ENCODE assay signal across 16 mouse cellular contexts in genomic region chr1:21084661-21085060, GRCm38 (mm10).
"Had no signal": no experiment of that assay in that cellular context is flagged by ENCODE, and none has a peak within 500 bp of the region (broad histone marks: within the 10 kb centered on the region; RNA-seq: fewer than 3 reads in every experiment).

No protein-coding gene starts in this region.

- ATAC-seq: liver, postnatal 0 days; lung, postnatal 0 days; midbrain, embryonic 15.5 days had no signal

- H3K4me1 ChIP-seq: limb, embryonic 12.5 days; midbrain, embryonic 12.5 days; neural tube, embryonic 13.5 days had no signal

- H3K9me3 ChIP-seq: limb, embryonic 12.5 days; limb, embryonic 15.5 days; midbrain, embryonic 12.5 days; midbrain, embryonic 15.5 days; neural tube, embryonic 13.5 days had no signal

- H3K4me2 ChIP-seq: limb, embryonic 12.5 days; limb, embryonic 15.5 days; liver, embryonic 11.5 days; lung, embryonic 14.5 days; midbrain, embryonic 12.5 days; midbrain, embryonic 15.5 days; neural tube, embryonic 13.5 days had no signal

- H3K27ac ChIP-seq: kidney, postnatal 0 days; limb, embryonic 12.5 days; limb, embryonic 15.5 days; liver, embryonic 14.5 days; macrophage; midbrain, embryonic 12.5 days; midbrain, embryonic 15.5 days; neural tube, embryonic 13.5 days; stomach, postnatal 0 days had no signal

- H3K27me3 ChIP-seq: limb, embryonic 15.5 days; midbrain, embryonic 12.5 days; midbrain, embryonic 15.5 days; neural tube, embryonic 13.5 days had no signal

- H3K4me3 ChIP-seq: limb, embryonic 12.5 days; limb, embryonic 15.5 days; midbrain, embryonic 12.5 days; midbrain, embryonic 15.5 days; neural tube, embryonic 13.5 days had no signal

- DNase-seq: kidney, postnatal 25 days; left cerebral cortex, postnatal 4 days; liver, postnatal 0 days; lung, embryonic 14.5 days; thymus, postnatal 36 days had no signal

- H3K9ac ChIP-seq: limb, embryonic 12.5 days; limb, embryonic 15.5 days; liver, embryonic 14.5 days; liver, postnatal 0 days; lung, embryonic 14.5 days; midbrain, embryonic 12.5 days; midbrain, embryonic 15.5 days; neural tube, embryonic 13.5 days had no signal

- H3K36me3 ChIP-seq: limb, embryonic 12.5 days; limb, embryonic 15.5 days; midbrain, embryonic 12.5 days; midbrain, embryonic 15.5 days; neural tube, embryonic 13.5 days had no signal
